Mouse (Mus musculus) heart, adult 2 months (tissue): ENCODE data around the gene P2rx4.

Experiments
- CTCF ChIP-seq: fragments of 200-600 bp; IDR thresholded peaks from 2 replicates; pipeline ENCODE4 v1.8.1; 2022; ENCODE audit warnings: antibody characterized with exemption, mild to moderate bottlenecking, moderate library complexity
- POLR2A ChIP-seq: fragments of 200-500 bp; IDR thresholded peaks from 2 replicates; pipeline ENCODE4 v1.6.1; 2011; ENCODE audit warnings: mild to moderate bottlenecking, low read depth, low read length, control low read depth; ENCODE audit not compliant: insufficient read depth

DNA sequence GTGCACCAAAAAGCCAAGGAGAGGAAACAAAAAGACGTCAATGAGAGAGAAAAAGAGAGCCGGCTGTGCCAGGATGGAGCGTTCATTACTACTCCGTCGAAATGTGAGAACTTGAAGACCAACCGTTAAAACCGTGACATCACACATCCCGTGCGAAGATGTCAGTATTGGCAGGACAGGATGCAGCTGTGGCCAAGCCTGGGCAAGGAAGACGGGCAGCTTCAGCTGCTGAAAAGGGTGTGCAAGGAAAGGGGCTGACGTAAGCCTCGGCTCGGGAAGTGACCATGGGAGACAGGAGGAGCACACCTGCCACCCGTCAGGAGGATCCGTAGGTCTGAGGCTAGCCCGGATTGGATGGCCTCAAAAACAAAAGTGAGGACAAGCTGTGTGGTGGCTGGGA is 47.1 kb downstream of the P2rx4 start:
- TF ChIP-seq POLR2A (no peak), CTCF (no peak)
